Mouse (Mus musculus) liver, embryonic 14.5 days (tissue): ENCODE results near the gene Zdhhc19. TPM values are rescaled to one million over a fixed set of nuclear protein-coding genes. Genes with fewer than 3 reads are reported as not detected.

Experiments used
- ATAC-seq: fragments of 200-750 bp; cut with Nextera tagmentation; 2 replicates; pipeline ENCODE4 v1.8.0; 2017; ENCODE audit warnings: moderate number of reproducible peaks, mild to moderate bottlenecking, moderate library complexity; ENCODE audit not compliant: insufficient read depth
- DNase-seq, 3 experiments: peaks; one replicate each; pipeline ENCODE4 v3.0.0-alpha.2; 2012 to 2013; ENCODE audit warnings: low read depth in 3 of 3, low spot score in 3 of 3
- H3K27ac ChIP-seq: fragments of 300-500 bp; sonication (generic); 2 replicates; pipeline ENCODE4 v1.5.1; 2014; ENCODE audit warnings: moderate library complexity, mild to moderate bottlenecking, control low read depth, inconsistent platforms
- H3K27me3 ChIP-seq: fragments of 300-500 bp; sonication (generic); 2 replicates; pipeline ENCODE4 v1.6.1; 2014; ENCODE audit warnings: mild to moderate bottlenecking, low read length, moderate library complexity; ENCODE audit not compliant: control insufficient read depth, insufficient read depth
- H3K36me3 ChIP-seq: fragments of 300-500 bp; sonication (generic); replicated peaks from 2 replicates; pipeline ENCODE4 v1.6.1; 2014; ENCODE audit warnings: low read depth; ENCODE audit not compliant: control insufficient read depth, insufficient read depth
- H3K4me1 ChIP-seq, 2 experiments: fragments of 200-500 bp in 1 of 2; fragments of 300-500 bp in 1 of 2; sonication (generic) in 1 of 2; replicated peaks; 2 replicates each; pipeline ENCODE4 v1.6.1; 2012 to 2014; ENCODE audit warnings: antibody characterized with exemption in 1 of 2, inconsistent platforms in 1 of 2, low read length in 1 of 2; ENCODE audit not compliant: control insufficient read depth in 2 of 2, insufficient read depth in 2 of 2
- H3K4me2 ChIP-seq: fragments of 300-500 bp; sonication (generic); 2 replicates; pipeline ENCODE4 v1.6.1; 2014; ENCODE audit warnings: low read depth, mild to moderate bottlenecking, control low read depth, moderate library complexity
- H3K4me3 ChIP-seq, 2 experiments: fragments of 200-500 bp in 1 of 2; fragments of 300-500 bp in 1 of 2; sonication (generic) in 1 of 2; 2 replicates each; pipeline ENCODE4 v1.5.1; 2012 to 2014; ENCODE audit warnings: low read depth in 2 of 2, low read length in 2 of 2, mild to moderate bottlenecking in 2 of 2, control low read depth in 1 of 2, inconsistent platforms in 1 of 2, moderate library complexity in 1 of 2; ENCODE audit not compliant: insufficient read depth in 1 of 2
- H3K9ac ChIP-seq: fragments of 300-500 bp; sonication (generic); replicated peaks from 2 replicates; pipeline ENCODE4 v1.6.1; 2014; ENCODE audit warnings: mild to moderate bottlenecking, control low read depth, moderate library complexity
- H3K9me3 ChIP-seq: fragments of 300-500 bp; sonication (generic); 2 replicates; pipeline ENCODE4 v1.6.1; 2016; ENCODE audit warnings: low read length, mixed read lengths; ENCODE audit not compliant: control insufficient read depth
- CTCF ChIP-seq: IDR thresholded peaks from 2 replicates; pipeline ENCODE4 v1.5.1; 2016; ENCODE audit warnings: antibody characterized with exemption, low read depth, control low read depth
- EP300 ChIP-seq: IDR thresholded peaks from 2 replicates; pipeline ENCODE4 v1.6.1; 2016; ENCODE audit warnings: antibody characterized with exemption, low read depth
- WGBS: fragments of 180-500 bp; shearing (Covaris S2); extraction: QIAGEN DNeasy Blood & Tissue Kit; methylation state at CpG from one replicate; pipeline ENCODE4 v1.1.7; 2014; ENCODE audit not compliant: insufficient replicate concordance; 5-methylcytosine and 5-hydroxymethylcytosine counted together
- polyA plus RNA-seq, 2 experiments: library from polyadenylated mRNA; depleted of rRNA in 1 of 2; stranded (reverse) in 1 of 2; unstranded in 1 of 2; fragments of >200 nt; fragmentation: Nextera tagmentation in 1 of 2; extraction: Ambion mirVana in 1 of 2; gene quantifications; 2 replicates each; pipeline versions ENCODE4 v1.2.1 to v1.2.3; 2012 to 2014

The Zdhhc19 gene
- polyA plus RNA-seq, 2 experiments = not detected

GRCm38 (mm10) chr16:32454646-32455045 is 41.4 kb upstream of the Zdhhc19 start:
- DNase-seq (no peak), ATAC-seq (no peak)
- TF ChIP-seq CTCF (no peak), EP300 (no peak)
- peaks cover 37 to 48% of the 10 kb centered on the region in 2 experiments for H3K4me1 ChIP-seq
- H3K4me2 ChIP-seq = no peak overlapping the region
- no peak overlapping the region for H3K9ac ChIP-seq
- 90% methylated on average over 5 of the region's 5 CpGs for WGBS
- H3K9me3 ChIP-seq = no peaks in the 10 kb centered on the region
- H3K27me3 ChIP-seq = no peaks in the 10 kb centered on the region
- no peak overlapping the region for H3K27ac ChIP-seq
- no peak overlapping the region for H3K4me3 ChIP-seq
- H3K36me3 ChIP-seq = peaks cover 51% of the 10 kb centered on the region

GRCm38 (mm10) chr16:32456086-32456485 is 40.0 kb upstream of the Zdhhc19 start:
- H3K9me3 ChIP-seq = no peaks in the 10 kb centered on the region
- H3K27ac ChIP-seq = no peak overlapping the region
- H3K4me2 ChIP-seq = no peak overlapping the region
- DNase-seq (peak in 1 of 3 experiments; percentile 59), ATAC-seq (peak; percentile 79)
- H3K27me3 ChIP-seq = no peaks in the 10 kb centered on the region
- H3K9ac ChIP-seq = no peak overlapping the region
- H3K36me3 ChIP-seq = peaks cover 51% of the 10 kb centered on the region
- no peak overlapping the region for H3K4me3 ChIP-seq
- no peak for TF ChIP-seq CTCF
- TF ChIP-seq EP300 = no peak
- peaks cover 23 to 35% of the 10 kb centered on the region in 2 experiments for H3K4me1 ChIP-seq

- Histone ChIP-seq H3K9me3 (no peaks in the 10 kb centered on the region), H3K27me3 (no peaks in the 10 kb centered on the region), H3K4me3 (no peak overlapping the region), H3K9ac (no peak overlapping the region), H3K4me1 (peaks cover 17 to 28% of the 10 kb centered on the region in 2 experiments), H3K4me2 (no peak overlapping the region), H3K27ac (peak overlapping the region; percentile 23), H3K36me3 (peaks cover 47% of the 10 kb centered on the region)
- TF ChIP-seq CTCF (no peak), EP300 (no peak)
- WGBS = 78% methylated on average over 1 of the region's 1 CpGs
- ATAC-seq (no peak), DNase-seq (no peak)
Measured at GRCm38 (mm10) chr16:32456761-32457160, 39.3 kb upstream of the Zdhhc19 start.

GRCm38 (mm10) chr16:32457589-32458386 is 38.3 kb upstream of the Zdhhc19 start:
- ATAC-seq (peak; percentile 67; the same call in 1 of the 2 replicates), DNase-seq (peak; percentile 65 to 71 (median 70))
- Histone ChIP-seq H3K4me2 (no peak overlapping the region), H3K4me3 (no peak overlapping the region), H3K4me1 (peaks cover 10 to 22% of the 10 kb centered on the region in 2 experiments), H3K36me3 (peaks cover 47% of the 10 kb centered on the region), H3K9ac (no peak overlapping the region), H3K27ac (peak overlapping the region; percentile 12; the same call in 1 of the 2 replicates), H3K9me3 (no peaks in the 10 kb centered on the region), H3K27me3 (no peaks in the 10 kb centered on the region)
- no peak for TF ChIP-seq EP300
- peak; percentile 89 for TF ChIP-seq CTCF
- 54% methylated on average over 10 of the region's 10 CpGs for WGBS

- Histone ChIP-seq H3K4me3 (no peak overlapping the region), H3K9me3 (no peaks in the 10 kb centered on the region), H3K4me2 (no peak overlapping the region), H3K27me3 (no peaks in the 10 kb centered on the region), H3K27ac (no peak overlapping the region), H3K4me1 (peaks cover 8 to 23% of the 10 kb centered on the region in 2 experiments; a peak in 3 of 4 replicates), H3K9ac (no peak overlapping the region), H3K36me3 (peaks cover 40% of the 10 kb centered on the region)
- WGBS = 46% methylated on average over 4 of the region's 4 CpGs
- TF ChIP-seq EP300 = no peak
- TF ChIP-seq CTCF = no peak
- DNase-seq = no peak
- ATAC-seq = no peak
Measured at GRCm38 (mm10) chr16:32460518-32460917, 35.5 kb upstream of the Zdhhc19 start.
